Mouse (Mus musculus) limb, embryonic 14.5 days (tissue): ENCODE data around the gene Chic2. TPM values are rescaled to one million over a fixed set of nuclear protein-coding genes. Genes with fewer than 3 reads are reported as not detected.

Source experiments
- ATAC-seq: fragments of 200-750 bp; cut with Nextera tagmentation; 2 replicates; pipeline ENCODE4 v1.8.0; 2017; ENCODE audit warnings: low read depth, moderate number of reproducible peaks, moderate TSS enrichment; ENCODE audit not compliant: low FRiP score
- DNase-seq: peaks from one replicate; pipeline ENCODE4 v3.0.0-alpha.2; 2015; ENCODE audit warnings: low spot score
- H3K27ac ChIP-seq: fragments of 300-500 bp; sonication (generic); replicated peaks from 2 replicates; pipeline ENCODE4 v1.5.1; 2014; ENCODE audit warnings: low read depth, mild to moderate bottlenecking, low read length, moderate library complexity, mixed read lengths
- H3K27me3 ChIP-seq: fragments of 300-500 bp; sonication (generic); 2 replicates; pipeline ENCODE4 v1.6.1; 2014; ENCODE audit warnings: low read length, mixed read lengths; ENCODE audit not compliant: control insufficient read depth, insufficient read depth
- H3K36me3 ChIP-seq: fragments of 300-500 bp; sonication (generic); 2 replicates; pipeline ENCODE4 v1.6.1; 2014; ENCODE audit warnings: mild to moderate bottlenecking, low read length, moderate library complexity, mixed read lengths; ENCODE audit not compliant: control insufficient read depth, insufficient read depth
- H3K4me1 ChIP-seq: fragments of 300-500 bp; sonication (generic); 2 replicates; pipeline ENCODE4 v1.6.1; 2014; ENCODE audit warnings: antibody characterized with exemption, low read length, mixed read lengths; ENCODE audit not compliant: control insufficient read depth, insufficient read depth
- H3K4me2 ChIP-seq: fragments of 300-500 bp; sonication (generic); replicated peaks from 2 replicates; pipeline ENCODE4 v1.6.1; 2014; ENCODE audit warnings: low read depth, mild to moderate bottlenecking, low read length, moderate library complexity; ENCODE audit not compliant: severe bottlenecking
- H3K4me3 ChIP-seq: fragments of 300-500 bp; sonication (generic); replicated peaks from 2 replicates; pipeline ENCODE4 v1.5.1; 2014; ENCODE audit warnings: low read length
- H3K9ac ChIP-seq: fragments of 300-500 bp; sonication (generic); 2 replicates; pipeline ENCODE4 v1.6.1; 2014; ENCODE audit warnings: mild to moderate bottlenecking, low read depth, low read length, moderate library complexity; ENCODE audit not compliant: severe bottlenecking
- H3K9me3 ChIP-seq: fragments of 300-500 bp; sonication (generic); 2 replicates; pipeline ENCODE4 v1.6.1; 2016; ENCODE audit warnings: low read length; ENCODE audit not compliant: control insufficient read depth
- POLR2A ChIP-seq: fragments of 200-500 bp; IDR thresholded peaks from 2 replicates; pipeline ENCODE4 v1.8.0; 2012; ENCODE audit warnings: inconsistent platforms, mild to moderate bottlenecking, moderate library complexity, borderline replicate concordance; ENCODE audit not compliant: insufficient read depth, insufficient read length; ENCODE audit errors: extremely low read depth
- WGBS: fragments of 180-500 bp; shearing (Covaris S2); extraction: QIAGEN DNeasy Blood & Tissue Kit; methylation state at CpG from one replicate; pipeline ENCODE4 v1.1.7; 2014; 5-methylcytosine and 5-hydroxymethylcytosine counted together
- polyA plus RNA-seq, 2 experiments: library from polyadenylated mRNA; depleted of rRNA in 1 of 2; stranded (reverse) in 1 of 2; unstranded in 1 of 2; fragments of >200 nt; fragmentation: Nextera tagmentation in 1 of 2; extraction: Ambion mirVana in 1 of 2; gene quantifications; 2 replicates each; pipeline versions ENCODE4 v1.2.1 to v1.2.3; 2012 to 2014

Gene Chic2
- polyA plus RNA-seq, 2 experiments: 35.7 to 52.1 TPM

GRCm38 (mm10) chr5:75083591-75084392, 39.2 kb upstream of the Chic2 start:
- TF ChIP-seq POLR2A: no peak
- Histone ChIP-seq H3K4me1 (no peaks in the 10 kb centered on the region), H3K36me3 (no peaks in the 10 kb centered on the region), H3K4me3 (no peak overlapping the region), H3K9me3 (no peaks in the 10 kb centered on the region), H3K9ac (no peak overlapping the region), H3K27me3 (peaks cover 91% of the 10 kb centered on the region), H3K27ac (no peak overlapping the region), H3K4me2 (no peak overlapping the region; the same call in 1 of the 2 replicates)
- under 1% methylated on average over 27 of the region's 27 CpGs for WGBS
- no peak for DNase-seq
- no peak for ATAC-seq

GRCm38 (mm10) chr5:75083061-75083460, 38.5 kb upstream of the Chic2 start:
- Histone ChIP-seq H3K4me1 (no peaks in the 10 kb centered on the region), H3K9me3 (no peaks in the 10 kb centered on the region), H3K9ac (no peak overlapping the region), H3K27ac (no peak overlapping the region), H3K4me3 (no peak overlapping the region), H3K36me3 (no peaks in the 10 kb centered on the region), H3K27me3 (peaks cover 92% of the 10 kb centered on the region), H3K4me2 (no peak overlapping the region)
- 2% methylated on average over 14 of the region's 14 CpGs for WGBS
- no peak for DNase-seq
- TF ChIP-seq POLR2A: no peak
- ATAC-seq: peak; percentile 50; the same call in 1 of the 2 replicates

- ATAC-seq: no peak
- H3K4me1 ChIP-seq: no peaks in the 10 kb centered on the region
- no peak for TF ChIP-seq POLR2A
- no peak overlapping the region for H3K9ac ChIP-seq
- no peak for DNase-seq
- 8% methylated on average over 6 of the region's 6 CpGs for WGBS
- no peak overlapping the region for H3K4me3 ChIP-seq
- H3K27ac ChIP-seq: no peak overlapping the region
- no peaks in the 10 kb centered on the region for H3K36me3 ChIP-seq
- peaks cover 95% of the 10 kb centered on the region for H3K27me3 ChIP-seq
- no peaks in the 10 kb centered on the region for H3K9me3 ChIP-seq
- no peak overlapping the region for H3K4me2 ChIP-seq
Measured at GRCm38 (mm10) chr5:75082439-75082838, 37.9 kb upstream of the Chic2 start.

GRCm38 (mm10) chr5:75079564-75079963, 35.0 kb upstream of the Chic2 start:
- H3K4me2 ChIP-seq: no peak overlapping the region
- H3K9me3 ChIP-seq: no peaks in the 10 kb centered on the region
- H3K27ac ChIP-seq: no peak overlapping the region
- no peak for ATAC-seq
- no peak for TF ChIP-seq POLR2A
- no peak for DNase-seq
- no peaks in the 10 kb centered on the region for H3K36me3 ChIP-seq
- peaks cover 10% of the 10 kb centered on the region for H3K4me1 ChIP-seq
- 0% methylated on average over 7 of the region's 7 CpGs for WGBS
- H3K4me3 ChIP-seq: no peak overlapping the region
- no peak overlapping the region for H3K9ac ChIP-seq
- H3K27me3 ChIP-seq: peaks cover 100% of the 10 kb centered on the region

GRCm38 (mm10) chr5:75077051-75077380, 32.4 kb upstream of the Chic2 start:
- H3K9ac ChIP-seq: no peak overlapping the region
- no peak overlapping the region for H3K4me3 ChIP-seq
- no peak overlapping the region for H3K4me2 ChIP-seq
- H3K27ac ChIP-seq: no peak overlapping the region
- peaks cover 100% of the 10 kb centered on the region for H3K27me3 ChIP-seq
- no peaks in the 10 kb centered on the region for H3K9me3 ChIP-seq
- ATAC-seq: no peak
- no peak for TF ChIP-seq POLR2A
- DNase-seq: no peak
- H3K4me1 ChIP-seq: peaks cover 10% of the 10 kb centered on the region
- 1% methylated on average over 19 of the region's 19 CpGs for WGBS
- no peaks in the 10 kb centered on the region for H3K36me3 ChIP-seq
